Mouse (Mus musculus) liver, embryonic 14.5 days (tissue): Measurements from ENCODE around the gene Rmnd5a. TPM values are rescaled to one million over a fixed set of nuclear protein-coding genes. Genes with fewer than 3 reads are reported as not detected.

Experiments used
- ATAC-seq: fragments of 200-750 bp; cut with Nextera tagmentation; 2 replicates; pipeline ENCODE4 v1.8.0; 2017; ENCODE audit warnings: moderate number of reproducible peaks, mild to moderate bottlenecking, moderate library complexity; ENCODE audit not compliant: insufficient read depth
- DNase-seq, 3 experiments: peaks; one replicate each; pipeline ENCODE4 v3.0.0-alpha.2; 2012 to 2013; ENCODE audit warnings: low read depth in 3 of 3, low spot score in 3 of 3
- H3K27ac ChIP-seq: fragments of 300-500 bp; sonication (generic); 2 replicates; pipeline ENCODE4 v1.5.1; 2014; ENCODE audit warnings: moderate library complexity, mild to moderate bottlenecking, control low read depth, inconsistent platforms
- H3K27me3 ChIP-seq: fragments of 300-500 bp; sonication (generic); 2 replicates; pipeline ENCODE4 v1.6.1; 2014; ENCODE audit warnings: mild to moderate bottlenecking, low read length, moderate library complexity; ENCODE audit not compliant: control insufficient read depth, insufficient read depth
- H3K36me3 ChIP-seq: fragments of 300-500 bp; sonication (generic); replicated peaks from 2 replicates; pipeline ENCODE4 v1.6.1; 2014; ENCODE audit warnings: low read depth; ENCODE audit not compliant: control insufficient read depth, insufficient read depth
- H3K4me1 ChIP-seq, 2 experiments: fragments of 200-500 bp in 1 of 2; fragments of 300-500 bp in 1 of 2; sonication (generic) in 1 of 2; replicated peaks; 2 replicates each; pipeline ENCODE4 v1.6.1; 2012 to 2014; ENCODE audit warnings: antibody characterized with exemption in 1 of 2, inconsistent platforms in 1 of 2, low read length in 1 of 2; ENCODE audit not compliant: control insufficient read depth in 2 of 2, insufficient read depth in 2 of 2
- H3K4me2 ChIP-seq: fragments of 300-500 bp; sonication (generic); 2 replicates; pipeline ENCODE4 v1.6.1; 2014; ENCODE audit warnings: low read depth, mild to moderate bottlenecking, control low read depth, moderate library complexity
- H3K4me3 ChIP-seq, 2 experiments: fragments of 200-500 bp in 1 of 2; fragments of 300-500 bp in 1 of 2; sonication (generic) in 1 of 2; 2 replicates each; pipeline ENCODE4 v1.5.1; 2012 to 2014; ENCODE audit warnings: low read depth in 2 of 2, low read length in 2 of 2, mild to moderate bottlenecking in 2 of 2, control low read depth in 1 of 2, inconsistent platforms in 1 of 2, moderate library complexity in 1 of 2; ENCODE audit not compliant: insufficient read depth in 1 of 2
- H3K9ac ChIP-seq: fragments of 300-500 bp; sonication (generic); replicated peaks from 2 replicates; pipeline ENCODE4 v1.6.1; 2014; ENCODE audit warnings: mild to moderate bottlenecking, control low read depth, moderate library complexity
- H3K9me3 ChIP-seq: fragments of 300-500 bp; sonication (generic); 2 replicates; pipeline ENCODE4 v1.6.1; 2016; ENCODE audit warnings: low read length, mixed read lengths; ENCODE audit not compliant: control insufficient read depth
- CTCF ChIP-seq: IDR thresholded peaks from 2 replicates; pipeline ENCODE4 v1.5.1; 2016; ENCODE audit warnings: antibody characterized with exemption, low read depth, control low read depth
- EP300 ChIP-seq: IDR thresholded peaks from 2 replicates; pipeline ENCODE4 v1.6.1; 2016; ENCODE audit warnings: antibody characterized with exemption, low read depth
- WGBS: fragments of 180-500 bp; shearing (Covaris S2); extraction: QIAGEN DNeasy Blood & Tissue Kit; methylation state at CpG from one replicate; pipeline ENCODE4 v1.1.7; 2014; ENCODE audit not compliant: insufficient replicate concordance; 5-methylcytosine and 5-hydroxymethylcytosine counted together
- polyA plus RNA-seq, 2 experiments: library from polyadenylated mRNA; depleted of rRNA in 1 of 2; stranded (reverse) in 1 of 2; unstranded in 1 of 2; fragments of >200 nt; fragmentation: Nextera tagmentation in 1 of 2; extraction: Ambion mirVana in 1 of 2; gene quantifications; 2 replicates each; pipeline versions ENCODE4 v1.2.1 to v1.2.3; 2012 to 2014

The Rmnd5a gene
- polyA plus RNA-seq, 2 experiments = 4.5 to 14.8 TPM

- ATAC-seq (no peak), DNase-seq (no peak)
- H3K4me3 ChIP-seq = no peak overlapping the region
- H3K9ac ChIP-seq = no peak overlapping the region
- no peaks in the 10 kb centered on the region; the same call in 1 of the 2 replicates for H3K36me3 ChIP-seq
- H3K4me1 ChIP-seq = no peaks in the 10 kb centered on the region
- H3K27ac ChIP-seq = no peak overlapping the region
- no peak for TF ChIP-seq CTCF
- TF ChIP-seq EP300 = no peak
- H3K27me3 ChIP-seq = no peaks in the 10 kb centered on the region
- 77% methylated on average over 6 of the region's 6 CpGs for WGBS
- H3K4me2 ChIP-seq = no peak overlapping the region
- no peaks in the 10 kb centered on the region for H3K9me3 ChIP-seq
These were observed 19.6 kb downstream of the Rmnd5a start for GRCm38 (mm10) chr6:71420848-71421247.

GRCm38 (mm10) chr6:71418874-71419273, 21.6 kb downstream of the Rmnd5a start:
- Histone ChIP-seq H3K9me3 (no peaks in the 10 kb centered on the region), H3K9ac (no peak overlapping the region), H3K4me3 (no peak overlapping the region), H3K4me1 (no peaks in the 10 kb centered on the region), H3K27ac (no peak overlapping the region), H3K36me3 (no peaks in the 10 kb centered on the region; the same call in 1 of the 2 replicates), H3K4me2 (no peak overlapping the region), H3K27me3 (no peaks in the 10 kb centered on the region)
- no peak for DNase-seq
- ATAC-seq = no peak
- no peak for TF ChIP-seq CTCF
- TF ChIP-seq EP300 = no peak
- WGBS = 73% methylated on average over 3 of the region's 3 CpGs

GRCm38 (mm10) chr6:71415446-71415845, 25.0 kb downstream of the Rmnd5a start:
- 72% methylated on average over 3 of the region's 3 CpGs for WGBS
- no peak overlapping the region for H3K27ac ChIP-seq
- H3K4me3 ChIP-seq = no peak overlapping the region
- TF ChIP-seq EP300 (no peak), CTCF (no peak)
- no peaks in the 10 kb centered on the region for H3K9me3 ChIP-seq
- DNase-seq (no peak), ATAC-seq (no peak)
- H3K36me3 ChIP-seq = no peaks in the 10 kb centered on the region; the same call in 1 of the 2 replicates
- no peaks in the 10 kb centered on the region for H3K27me3 ChIP-seq
- no peak overlapping the region for H3K9ac ChIP-seq
- no peaks in the 10 kb centered on the region for H3K4me1 ChIP-seq
- no peak overlapping the region for H3K4me2 ChIP-seq

- H3K4me2 ChIP-seq = no peak overlapping the region
- no peak overlapping the region for H3K9ac ChIP-seq
- no peak overlapping the region for H3K27ac ChIP-seq
- DNase-seq (no peak), ATAC-seq (no peak)
- no peak overlapping the region for H3K4me3 ChIP-seq
- peaks cover 0 to 6% of the 10 kb centered on the region in 2 experiments; a peak in 3 of 4 replicates for H3K4me1 ChIP-seq
- no peak for TF ChIP-seq CTCF
- no peak for TF ChIP-seq EP300
- no peaks in the 10 kb centered on the region; the same call in 1 of the 2 replicates for H3K36me3 ChIP-seq
- 74% methylated on average over 4 of the region's 4 CpGs for WGBS
- H3K9me3 ChIP-seq = no peaks in the 10 kb centered on the region
- no peaks in the 10 kb centered on the region for H3K27me3 ChIP-seq
These were observed 25.8 kb downstream of the Rmnd5a start for GRCm38 (mm10) chr6:71414624-71415023.

GRCm38 (mm10) chr6:71398829-71399609, 41.4 kb downstream of the Rmnd5a start:
- H3K4me3 ChIP-seq = no peak overlapping the region
- H3K9me3 ChIP-seq = no peaks in the 10 kb centered on the region
- no peaks in the 10 kb centered on the region for H3K4me1 ChIP-seq
- H3K27ac ChIP-seq = no peak overlapping the region
- H3K4me2 ChIP-seq = no peak overlapping the region
- peaks cover 3% of the 10 kb centered on the region; the same call in 1 of the 2 replicates for H3K36me3 ChIP-seq
- no peaks in the 10 kb centered on the region for H3K27me3 ChIP-seq
- H3K9ac ChIP-seq = no peak overlapping the region
- ATAC-seq (no peak), DNase-seq (no peak)
- 74% methylated on average over 4 of the region's 4 CpGs for WGBS
- TF ChIP-seq CTCF (peak; percentile 52; the same call in 1 of the 2 replicates), EP300 (no peak)
